Mouse (Mus musculus) embryonic facial prominence, embryonic 15.5 days (tissue): Measurements from ENCODE around the gene Adamtsl1. TPM values are rescaled to one million over a fixed set of nuclear protein-coding genes. Genes with fewer than 3 reads are reported as not detected.

Experiments
- ATAC-seq: fragments of 200-750 bp; cut with Nextera tagmentation; 2 replicates; pipeline ENCODE4 v1.8.0; 2017; ENCODE audit warnings: low read depth, moderate TSS enrichment; ENCODE audit not compliant: insufficient number of reproducible peaks, low FRiP score, low TSS enrichment
- H3K27ac ChIP-seq: fragments of 300-500 bp; sonication (generic); replicated peaks from 2 replicates; pipeline ENCODE4 v1.5.1; 2015; ENCODE audit warnings: mild to moderate bottlenecking, inconsistent platforms
- H3K27me3 ChIP-seq: fragments of 300-500 bp; sonication (generic); 2 replicates; pipeline ENCODE4 v1.6.1; 2015; ENCODE audit warnings: inconsistent platforms
- H3K36me3 ChIP-seq: fragments of 300-500 bp; sonication (generic); 2 replicates; pipeline ENCODE4 v1.6.1; 2015; ENCODE audit warnings: mild to moderate bottlenecking, inconsistent platforms
- H3K4me1 ChIP-seq: fragments of 300-500 bp; sonication (generic); 2 replicates; pipeline ENCODE4 v1.6.1; 2015; ENCODE audit warnings: inconsistent platforms
- H3K4me2 ChIP-seq: fragments of 300-500 bp; sonication (generic); replicated peaks from 2 replicates; pipeline ENCODE4 v1.6.1; 2015; ENCODE audit warnings: mild to moderate bottlenecking, inconsistent platforms
- H3K4me3 ChIP-seq: fragments of 300-500 bp; sonication (generic); replicated peaks from 2 replicates; pipeline ENCODE4 v1.5.1; 2015; ENCODE audit warnings: mild to moderate bottlenecking, inconsistent platforms
- H3K9ac ChIP-seq: fragments of 300-500 bp; sonication (generic); 2 replicates; pipeline ENCODE4 v1.6.1; 2015; ENCODE audit warnings: inconsistent platforms
- H3K9me3 ChIP-seq: fragments of 300-500 bp; sonication (generic); replicated peaks from 2 replicates; pipeline ENCODE4 v1.6.1; 2016; ENCODE audit warnings: inconsistent platforms
- WGBS: fragments of 180-500 bp; shearing (Covaris S2); methylation state at CpG from one replicate; pipeline ENCODE4 v1.1.7; 2015; 5-methylcytosine and 5-hydroxymethylcytosine counted together
- polyA plus RNA-seq: library from polyadenylated mRNA; unstranded; fragments of >200 nt; fragmentation: Nextera tagmentation; extraction: Ambion mirVana; gene quantifications from 2 replicates; pipeline ENCODE4 v1.2.1, GENCODE M21; 2015

Gene Adamtsl1
- polyA plus RNA-seq, 1 experiment from 2014 or later, result 38.0 TPM

DNA sequence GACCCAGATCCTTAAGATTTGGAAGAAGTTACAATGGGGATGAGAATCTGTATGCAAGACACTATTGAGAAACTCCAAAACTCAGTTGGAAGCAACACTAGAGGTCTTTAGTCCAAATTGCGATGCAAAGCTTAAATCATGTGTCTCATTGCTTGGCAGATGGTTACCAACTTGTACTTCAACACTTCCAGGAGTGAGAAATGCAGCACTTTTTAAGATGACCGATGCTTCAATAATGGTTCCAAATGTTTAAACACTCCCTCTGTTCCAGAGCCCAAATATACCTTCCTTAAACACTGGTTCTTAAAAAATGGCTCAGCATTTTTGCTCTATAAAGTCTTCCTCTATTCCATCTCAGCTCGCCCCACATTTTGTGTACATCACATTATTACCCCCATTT is 499.7 kb downstream of the Adamtsl1 start:
- H3K4me1 ChIP-seq, result no peaks in the 10 kb centered on the region
- H3K27me3 ChIP-seq, result no peaks in the 10 kb centered on the region
- H3K9ac ChIP-seq, result no peak overlapping the region
- 87% methylated on average over 3 of the region's 3 CpGs for WGBS
- no peak overlapping the region for H3K27ac ChIP-seq
- H3K9me3 ChIP-seq, result no peaks in the 10 kb centered on the region
- ATAC-seq, result no peak
- H3K36me3 ChIP-seq, result no peaks in the 10 kb centered on the region
- no peak overlapping the region for H3K4me2 ChIP-seq
- H3K4me3 ChIP-seq, result no peak overlapping the region

DNA sequence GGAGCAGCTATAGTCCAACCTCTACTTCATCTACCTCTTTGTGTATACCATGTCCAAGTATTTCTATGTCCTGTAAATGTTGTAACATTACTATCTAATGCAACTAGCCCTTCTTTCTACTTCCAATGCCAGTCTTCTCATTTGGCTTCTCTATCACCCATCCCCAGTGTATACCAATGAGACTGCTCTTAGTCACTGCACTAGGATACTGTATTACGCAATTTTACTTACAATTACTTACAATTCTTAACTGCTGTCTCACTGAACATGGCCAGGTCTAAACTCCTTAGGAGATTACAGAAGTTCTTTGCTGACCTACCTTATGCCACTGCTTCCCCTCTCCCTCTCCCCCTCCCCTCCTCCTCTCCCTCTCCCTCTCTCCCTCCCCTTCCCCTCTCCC is 505.0 kb downstream of the Adamtsl1 start:
- H3K4me2 ChIP-seq, result no peak overlapping the region
- no peaks in the 10 kb centered on the region for H3K36me3 ChIP-seq
- no peaks in the 10 kb centered on the region for H3K27me3 ChIP-seq
- ATAC-seq, result no peak
- H3K27ac ChIP-seq, result no peak overlapping the region
- 93% methylated on average over 1 of the region's 1 CpGs for WGBS
- H3K4me3 ChIP-seq, result no peak overlapping the region
- no peaks in the 10 kb centered on the region for H3K9me3 ChIP-seq
- H3K4me1 ChIP-seq, result no peaks in the 10 kb centered on the region; the same call in 1 of the 2 replicates
- no peak overlapping the region for H3K9ac ChIP-seq

DNA sequence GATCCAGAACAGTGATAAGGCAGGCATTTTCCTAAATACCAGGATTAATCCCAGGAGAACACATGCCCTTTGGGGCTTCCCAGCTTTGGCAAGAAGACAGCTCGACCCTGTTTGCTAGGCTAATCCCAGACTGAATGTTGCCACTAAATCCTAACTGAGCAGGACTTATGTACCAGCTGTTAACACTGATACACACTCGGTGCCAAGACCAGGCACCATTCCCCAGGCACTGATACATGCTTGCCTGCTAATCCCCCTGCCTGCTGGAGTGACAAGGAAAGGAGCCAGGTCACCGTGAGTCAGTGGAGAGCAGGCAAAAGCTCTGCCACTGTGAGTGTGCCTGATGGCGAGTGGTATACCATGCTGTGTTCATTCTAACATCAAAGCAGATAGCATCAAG is 505.6 kb downstream of the Adamtsl1 start:
- Histone ChIP-seq H3K9me3 (no peaks in the 10 kb centered on the region), H3K4me3 (no peak overlapping the region), H3K36me3 (no peaks in the 10 kb centered on the region), H3K27ac (no peak overlapping the region), H3K27me3 (no peaks in the 10 kb centered on the region), H3K9ac (no peak overlapping the region), H3K4me2 (no peak overlapping the region), H3K4me1 (no peaks in the 10 kb centered on the region; the same call in 1 of the 2 replicates)
- WGBS, result 38% methylated on average over 4 of the region's 4 CpGs
- ATAC-seq, result no peak

DNA sequence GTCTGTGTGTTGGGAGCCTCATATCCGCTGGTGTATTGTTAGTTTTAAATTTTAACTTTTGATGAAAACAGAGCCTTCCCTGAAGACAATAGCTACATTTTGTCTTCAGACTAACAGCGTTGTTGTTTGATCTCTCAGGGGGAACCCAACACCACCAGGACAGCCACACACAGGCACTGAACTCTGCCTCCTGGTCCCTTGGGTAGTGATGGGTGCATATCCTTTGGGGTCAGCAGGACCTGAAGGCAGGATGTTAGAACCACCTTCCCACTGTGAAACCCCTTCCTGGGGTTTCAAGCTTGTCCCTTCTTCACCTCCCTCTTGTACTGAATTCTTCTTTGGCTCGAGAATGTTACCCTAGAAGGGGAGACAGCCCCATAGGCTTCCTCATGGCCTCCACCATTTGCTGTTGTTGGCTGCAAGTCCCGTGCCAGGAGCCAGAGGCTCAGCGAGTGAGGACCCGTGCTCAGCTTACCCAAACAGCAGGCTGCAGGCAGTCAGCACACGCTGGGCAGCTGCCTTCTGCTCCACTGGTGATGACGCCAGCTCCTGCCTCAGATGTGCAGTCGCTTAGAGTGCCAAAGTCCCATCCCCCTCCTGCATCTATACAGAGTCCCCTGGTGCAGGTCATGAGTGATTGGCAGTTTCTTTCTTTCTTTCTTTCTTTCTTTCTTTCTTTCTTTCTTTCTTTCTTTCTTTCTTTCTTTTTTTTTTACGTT is 506.6 kb downstream of the Adamtsl1 start:
- no peak overlapping the region for H3K27ac ChIP-seq
- 52% methylated on average over 10 of the region's 10 CpGs for WGBS
- no peak overlapping the region for H3K4me2 ChIP-seq

DNA sequence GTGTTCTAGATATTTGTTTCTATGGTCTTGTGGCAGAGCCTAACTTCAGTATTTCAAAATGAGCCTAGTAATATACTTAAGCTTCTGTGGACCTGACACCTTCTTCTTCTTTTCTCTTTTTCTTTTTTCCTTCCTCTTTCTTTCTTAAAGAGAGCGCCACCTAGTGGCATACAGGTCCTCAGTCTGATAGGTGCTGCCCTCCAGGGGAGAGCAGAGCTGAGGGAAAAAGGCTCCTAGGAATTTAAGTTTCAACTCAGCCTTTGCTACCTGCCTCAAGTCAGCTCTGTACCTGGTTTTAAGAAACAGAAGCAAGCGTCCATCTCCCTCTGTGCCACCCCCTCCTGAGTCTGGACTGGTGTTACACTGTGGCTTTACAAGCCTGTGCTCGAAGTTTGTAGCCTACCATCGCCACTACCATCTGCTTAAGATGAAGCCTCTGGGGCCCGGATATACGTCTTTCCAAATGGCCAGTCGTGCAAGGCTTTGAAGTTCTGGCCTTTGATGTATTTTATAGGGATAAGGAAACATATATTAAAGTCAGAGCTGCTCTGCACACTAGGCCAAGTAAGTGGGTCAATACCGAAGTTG is 510.7 kb downstream of the Adamtsl1 start:
- no peak overlapping the region for H3K4me3 ChIP-seq
- H3K4me2 ChIP-seq, result no peak overlapping the region
- peaks cover 3% of the 10 kb centered on the region; the same call in 1 of the 2 replicates for H3K4me1 ChIP-seq
- no peak for ATAC-seq
- H3K36me3 ChIP-seq, result no peaks in the 10 kb centered on the region
- no peaks in the 10 kb centered on the region for H3K27me3 ChIP-seq
- H3K9ac ChIP-seq, result no peak overlapping the region
- WGBS, result 39% methylated on average over 8 of the region's 8 CpGs
- no peak overlapping the region for H3K27ac ChIP-seq
- no peaks in the 10 kb centered on the region for H3K9me3 ChIP-seq

More for the DNA sequence above, 506.6 kb downstream of the Adamtsl1 start:
- no peaks in the 10 kb centered on the region; the same call in 1 of the 2 replicates for H3K4me1 ChIP-seq
- H3K9ac ChIP-seq, result no peak overlapping the region
- H3K27me3 ChIP-seq, result no peaks in the 10 kb centered on the region
- peak; percentile 63; the same call in 1 of the 2 replicates for ATAC-seq
- no peak overlapping the region for H3K4me3 ChIP-seq
- H3K36me3 ChIP-seq, result no peaks in the 10 kb centered on the region
- no peaks in the 10 kb centered on the region for H3K9me3 ChIP-seq

DNA sequence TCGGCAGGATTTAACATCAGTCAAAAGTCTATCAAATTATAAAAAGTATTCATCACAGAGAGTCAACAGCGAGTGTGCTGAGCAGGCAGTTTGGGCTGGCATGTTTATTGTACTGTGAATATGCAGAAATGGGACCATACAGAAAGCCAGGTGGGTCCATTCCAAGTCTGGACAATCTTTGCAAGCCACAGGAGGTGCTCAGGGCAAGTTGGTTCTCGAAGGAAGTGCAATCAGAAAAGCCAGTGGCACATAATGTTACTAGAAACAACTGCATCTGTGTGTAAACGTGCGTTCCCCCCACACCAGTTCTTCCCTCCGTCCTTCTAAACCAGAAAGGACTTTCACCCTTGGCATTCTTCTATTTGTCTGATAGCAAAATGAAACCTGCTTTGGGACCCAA is 515.5 kb downstream of the Adamtsl1 start:
- Histone ChIP-seq H3K4me3 (no peak overlapping the region), H3K27me3 (no peaks in the 10 kb centered on the region), H3K9me3 (no peaks in the 10 kb centered on the region), H3K36me3 (no peaks in the 10 kb centered on the region), H3K27ac (peak overlapping the region; percentile 66), H3K4me1 (peaks cover 15% of the 10 kb centered on the region; the same call in 1 of the 2 replicates), H3K9ac (no peak overlapping the region), H3K4me2 (0 out of 2 replicates have a peak overlapping the region, but pooled peaks have one; percentile 15)
- WGBS, result 53% methylated on average over 6 of the region's 6 CpGs
- no peak for ATAC-seq

DNA sequence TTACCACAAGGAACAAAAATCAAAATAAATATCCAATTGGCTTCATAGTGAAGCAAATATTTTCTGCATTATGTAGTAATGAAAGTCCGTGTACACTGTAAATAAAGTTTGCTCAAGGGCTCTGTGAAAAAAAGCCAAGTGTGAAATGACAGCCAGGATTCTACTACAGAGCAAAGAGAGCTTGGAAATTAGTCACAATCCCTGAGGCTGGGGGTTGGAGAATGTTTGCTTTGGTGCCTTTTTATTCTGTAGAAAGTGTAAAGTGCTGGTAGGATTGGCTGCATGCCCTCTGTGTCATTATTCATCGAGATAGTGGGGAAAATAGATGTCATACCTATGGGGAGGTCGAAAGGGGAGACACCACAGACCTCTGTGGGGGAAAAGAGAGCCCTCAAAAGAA is 516.2 kb downstream of the Adamtsl1 start:
- H3K36me3 ChIP-seq, result no peaks in the 10 kb centered on the region
- WGBS, result 27% methylated on average over 3 of the region's 3 CpGs
- H3K9ac ChIP-seq, result no peak overlapping the region
- H3K4me2 ChIP-seq, result no peak overlapping the region
- ATAC-seq, result peak; percentile 57; the same call in 1 of the 2 replicates
- no peak overlapping the region for H3K4me3 ChIP-seq
- no peaks in the 10 kb centered on the region for H3K9me3 ChIP-seq
- H3K27me3 ChIP-seq, result no peaks in the 10 kb centered on the region
- peak overlapping the region; percentile 66; the same call in 1 of the 2 replicates for H3K27ac ChIP-seq
- peaks cover 15% of the 10 kb centered on the region; the same call in 1 of the 2 replicates for H3K4me1 ChIP-seq

DNA sequence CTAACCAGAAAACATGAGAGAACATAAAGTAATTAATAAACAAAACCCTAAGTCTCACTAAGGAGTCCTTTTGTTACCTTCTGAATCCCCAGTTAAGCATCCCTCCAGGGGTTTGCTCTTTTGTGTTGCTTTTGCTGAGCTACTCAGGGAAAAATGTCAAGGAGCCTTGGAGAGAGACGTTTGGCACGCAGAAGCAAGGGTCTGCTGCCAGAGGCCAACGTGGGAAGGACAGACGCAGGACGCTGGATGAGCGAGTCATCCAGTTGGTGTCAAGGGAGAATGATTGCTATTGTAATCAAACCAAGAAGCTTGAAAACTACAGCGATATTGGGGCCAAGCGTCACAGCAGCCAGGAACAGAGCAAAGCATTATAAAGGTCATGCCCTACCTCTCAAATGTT is 517.1 kb downstream of the Adamtsl1 start:
- no peaks in the 10 kb centered on the region for H3K9me3 ChIP-seq
- WGBS, result 28% methylated on average over 8 of the region's 8 CpGs
- no peak overlapping the region for H3K9ac ChIP-seq
- H3K4me1 ChIP-seq, result peaks cover 15% of the 10 kb centered on the region; the same call in 1 of the 2 replicates
- no peaks in the 10 kb centered on the region for H3K27me3 ChIP-seq
- no peak overlapping the region for H3K4me3 ChIP-seq
- ATAC-seq, result no peak
- no peak overlapping the region for H3K27ac ChIP-seq
- H3K36me3 ChIP-seq, result no peaks in the 10 kb centered on the region
- no peak overlapping the region for H3K4me2 ChIP-seq

DNA sequence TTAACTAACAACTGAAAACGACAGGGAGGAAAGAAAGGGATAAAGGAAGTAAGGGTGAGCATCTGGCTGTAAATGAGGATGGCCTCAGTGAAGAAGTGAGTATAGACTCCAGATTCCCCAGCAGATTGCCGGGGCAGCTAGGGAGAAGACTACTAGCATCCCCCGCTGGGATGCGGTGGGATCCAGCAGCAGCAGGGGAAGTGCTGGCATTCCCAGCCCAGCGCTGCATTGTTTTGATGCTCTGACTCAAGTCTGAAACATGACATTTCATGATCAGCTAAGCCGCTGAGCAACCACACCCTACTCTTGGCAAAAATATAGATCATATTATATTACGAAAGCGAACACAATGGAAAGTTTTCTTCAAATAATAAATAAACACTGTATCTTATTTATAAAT is 526.9 kb downstream of the Adamtsl1 start:
- H3K4me3 ChIP-seq, result no peak overlapping the region
- H3K4me2 ChIP-seq, result no peak overlapping the region
- H3K27me3 ChIP-seq, result no peaks in the 10 kb centered on the region
- H3K9ac ChIP-seq, result no peak overlapping the region
- H3K27ac ChIP-seq, result no peak overlapping the region
- ATAC-seq, result no peak
- no peaks in the 10 kb centered on the region for H3K9me3 ChIP-seq
- 16% methylated on average over 8 of the region's 8 CpGs for WGBS
- 0 out of 2 replicates have a peak, but pooled peaks cover 3% of the 10 kb centered on the region for H3K4me1 ChIP-seq
- H3K36me3 ChIP-seq, result no peaks in the 10 kb centered on the region

DNA sequence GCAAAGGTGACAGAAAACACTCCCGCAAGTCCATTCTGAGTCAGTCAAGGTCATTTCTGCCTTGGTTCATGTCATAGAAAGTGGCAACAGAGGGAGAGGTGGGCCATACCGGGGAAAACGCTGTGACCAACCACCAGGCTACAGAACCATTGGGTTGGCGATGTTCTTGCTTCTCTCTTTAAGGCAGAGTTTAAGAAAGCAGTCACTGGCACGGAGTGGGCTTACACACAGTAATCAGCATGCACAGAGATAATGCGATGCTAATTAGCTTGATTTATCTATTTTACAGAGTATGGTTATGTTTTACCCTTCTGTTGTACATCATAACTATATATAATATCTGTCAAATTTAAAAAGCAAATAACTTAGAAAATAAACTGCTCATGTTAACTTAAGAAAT is 531.5 kb downstream of the Adamtsl1 start:
- Histone ChIP-seq H3K4me1 (0 out of 2 replicates have a peak, but pooled peaks cover 3% of the 10 kb centered on the region), H3K9ac (no peak overlapping the region), H3K27me3 (no peaks in the 10 kb centered on the region), H3K36me3 (no peaks in the 10 kb centered on the region), H3K27ac (no peak overlapping the region), H3K4me2 (no peak overlapping the region), H3K4me3 (no peak overlapping the region), H3K9me3 (no peaks in the 10 kb centered on the region)
- no peak for ATAC-seq
- 87% methylated on average over 6 of the region's 6 CpGs for WGBS

DNA sequence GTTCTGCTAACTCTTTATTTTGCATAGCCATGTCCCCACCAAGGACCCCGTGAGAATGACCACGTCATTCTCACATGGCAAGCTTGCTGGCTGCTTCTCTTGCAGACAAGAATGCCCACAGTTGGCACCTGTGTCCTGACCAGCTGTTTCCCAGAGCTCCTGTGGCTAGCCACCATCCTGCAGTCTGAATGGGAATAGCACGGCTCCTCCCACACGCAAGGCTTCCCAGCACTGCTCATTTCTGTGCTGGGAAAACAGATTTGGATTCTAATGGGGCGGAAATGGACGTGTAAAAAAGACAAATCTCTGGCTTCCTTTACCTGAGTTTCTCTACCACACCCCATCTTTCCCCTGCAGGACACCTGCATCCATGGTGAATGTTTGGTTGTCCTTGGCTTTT is 531.9 kb downstream of the Adamtsl1 start:
- 65% methylated on average over 6 of the region's 6 CpGs for WGBS

More for the DNA sequence above, 531.9 kb downstream of the Adamtsl1 start:
- 0 out of 2 replicates have a peak, but pooled peaks cover 2% of the 10 kb centered on the region for H3K4me1 ChIP-seq
- ATAC-seq, result no peak
- no peak overlapping the region for H3K9ac ChIP-seq
- no peak overlapping the region for H3K4me2 ChIP-seq
- H3K4me3 ChIP-seq, result no peak overlapping the region
- H3K27ac ChIP-seq, result no peak overlapping the region
- no peaks in the 10 kb centered on the region for H3K36me3 ChIP-seq
- no peaks in the 10 kb centered on the region for H3K27me3 ChIP-seq
- no peaks in the 10 kb centered on the region for H3K9me3 ChIP-seq
